Mouse (Mus musculus) stomach, embryonic 15.5 days (tissue): ENCODE measurements around the gene Socs4. TPM values are rescaled to one million over a fixed set of nuclear protein-coding genes. Genes with fewer than 3 reads are reported as not detected.
A peak's percentile ranks its signal among the peaks of the same experiment; 100 is the strongest.

Experiments
- ATAC-seq: fragments of 200-750 bp; cut with Nextera tagmentation; 2 replicates; pipeline ENCODE4 v1.8.0; 2017; ENCODE audit warnings: low read depth, moderate number of reproducible peaks, moderate TSS enrichment; ENCODE audit not compliant: insufficient read depth, low FRiP score
- H3K27ac ChIP-seq: fragments of 300-500 bp; sonication (generic); 2 replicates; pipeline ENCODE4 v1.5.1; 2015; ENCODE audit warnings: mild to moderate bottlenecking, inconsistent platforms
- H3K27me3 ChIP-seq: fragments of 300-500 bp; sonication (generic); replicated peaks from 2 replicates; pipeline ENCODE4 v1.6.1; 2015; ENCODE audit warnings: inconsistent platforms
- H3K36me3 ChIP-seq: fragments of 300-500 bp; sonication (generic); 2 replicates; pipeline ENCODE4 v1.6.1; 2015; ENCODE audit warnings: inconsistent platforms
- H3K4me1 ChIP-seq: fragments of 300-500 bp; sonication (generic); 2 replicates; pipeline ENCODE4 v1.6.1; 2015; ENCODE audit warnings: inconsistent platforms
- H3K4me2 ChIP-seq: fragments of 300-500 bp; sonication (generic); 2 replicates; pipeline ENCODE4 v1.6.1; 2015; ENCODE audit warnings: mild to moderate bottlenecking, inconsistent platforms
- H3K4me3 ChIP-seq: fragments of 300-500 bp; sonication (generic); replicated peaks from 2 replicates; pipeline ENCODE4 v1.5.1; 2015; ENCODE audit warnings: inconsistent platforms
- H3K9ac ChIP-seq: fragments of 300-500 bp; sonication (generic); 2 replicates; pipeline ENCODE4 v1.6.1; 2015; ENCODE audit warnings: inconsistent platforms
- H3K9me3 ChIP-seq: fragments of 300-500 bp; sonication (generic); 2 replicates; pipeline ENCODE4 v1.6.1; 2016; ENCODE audit warnings: inconsistent platforms
- WGBS: fragments of 180-500 bp; shearing (Covaris S2); methylation state at CpG from one replicate; pipeline ENCODE4 v1.1.7; 2015; 5-methylcytosine and 5-hydroxymethylcytosine counted together
- polyA plus RNA-seq: library from polyadenylated mRNA; unstranded; fragments of >200 nt; fragmentation: Nextera tagmentation; extraction: Ambion mirVana; gene quantifications from 2 replicates; pipeline ENCODE4 v1.2.1, GENCODE M21; 2015

The Socs4 gene
- polyA plus RNA-seq, 1 experiment from 2014 or later: 3.6 TPM

- Histone ChIP-seq H3K27ac (no peak overlapping the region), H3K9me3 (no peaks in the 10 kb centered on the region), H3K36me3 (peaks cover 22% of the 10 kb centered on the region), H3K27me3 (no peaks in the 10 kb centered on the region), H3K4me2 (no peak overlapping the region), H3K4me1 (no peaks in the 10 kb centered on the region), H3K9ac (no peak overlapping the region), H3K4me3 (no peak overlapping the region)
- ATAC-seq: no peak
- WGBS: 92% methylated on average over 8 of the region's 8 CpGs
Measured at GRCm38 (mm10) chr14:47265829-47266228, 10.9 kb upstream of the Socs4 start.

- no peak overlapping the region for H3K9ac ChIP-seq
- ATAC-seq: no peak
- peaks cover 25% of the 10 kb centered on the region for H3K36me3 ChIP-seq
- H3K27me3 ChIP-seq: no peaks in the 10 kb centered on the region
- H3K27ac ChIP-seq: no peak overlapping the region
- H3K9me3 ChIP-seq: no peaks in the 10 kb centered on the region
- no peaks in the 10 kb centered on the region for H3K4me1 ChIP-seq
- no peak overlapping the region for H3K4me3 ChIP-seq
- H3K4me2 ChIP-seq: no peak overlapping the region
- 94% methylated on average over 4 of the region's 4 CpGs for WGBS
Measured at GRCm38 (mm10) chr14:47269056-47269455, 7.7 kb upstream of the Socs4 start.

GRCm38 (mm10) chr14:47269706-47270105 is 7.0 kb upstream of the Socs4 start:
- 99% methylated on average over 2 of the region's 2 CpGs for WGBS
- H3K9me3 ChIP-seq: no peaks in the 10 kb centered on the region
- H3K4me3 ChIP-seq: no peak overlapping the region
- no peak overlapping the region for H3K27ac ChIP-seq
- H3K27me3 ChIP-seq: no peaks in the 10 kb centered on the region
- H3K36me3 ChIP-seq: peaks cover 25% of the 10 kb centered on the region
- H3K9ac ChIP-seq: no peak overlapping the region
- no peaks in the 10 kb centered on the region for H3K4me1 ChIP-seq
- no peak overlapping the region for H3K4me2 ChIP-seq
- no peak for ATAC-seq

- Histone ChIP-seq H3K4me3 (no peak overlapping the region), H3K4me1 (no peaks in the 10 kb centered on the region), H3K27me3 (no peaks in the 10 kb centered on the region), H3K36me3 (peaks cover 14% of the 10 kb centered on the region), H3K4me2 (no peak overlapping the region), H3K9me3 (no peaks in the 10 kb centered on the region), H3K9ac (no peak overlapping the region), H3K27ac (no peak overlapping the region)
- ATAC-seq: no peak
- WGBS: 79% methylated on average over 3 of the region's 3 CpGs
Measured at GRCm38 (mm10) chr14:47273751-47274150, 3.0 kb upstream of the Socs4 start.

- H3K9ac ChIP-seq: no peak overlapping the region
- no peaks in the 10 kb centered on the region for H3K9me3 ChIP-seq
- no peak for ATAC-seq
- H3K4me1 ChIP-seq: no peaks in the 10 kb centered on the region
- H3K4me3 ChIP-seq: peak overlapping the region; percentile 95
- H3K36me3 ChIP-seq: 0 out of 2 replicates have a peak, but pooled peaks cover 4% of the 10 kb centered on the region
- H3K27ac ChIP-seq: no peak overlapping the region
- no peaks in the 10 kb centered on the region for H3K27me3 ChIP-seq
- H3K4me2 ChIP-seq: peak overlapping the region; percentile 76
- WGBS: 26% methylated on average over 3 of the region's 3 CpGs
Measured at GRCm38 (mm10) chr14:47275417-47275816, 1.3 kb upstream of the Socs4 start.

- peak overlapping the region; percentile 76 for H3K4me2 ChIP-seq
- 0 out of 2 replicates have a peak, but pooled peaks cover 2% of the 10 kb centered on the region for H3K36me3 ChIP-seq
- no peaks in the 10 kb centered on the region for H3K4me1 ChIP-seq
- H3K9ac ChIP-seq: peak overlapping the region; percentile 68
- ATAC-seq: no peak; the same call in 1 of the 2 replicates
- peak overlapping the region; percentile 74 for H3K27ac ChIP-seq
- H3K9me3 ChIP-seq: no peaks in the 10 kb centered on the region
- H3K27me3 ChIP-seq: no peaks in the 10 kb centered on the region
- 2% methylated on average over 22 of the region's 22 CpGs for WGBS
- peak overlapping the region; percentile 95 for H3K4me3 ChIP-seq
Measured at GRCm38 (mm10) chr14:47276036-47276603, 611 bp upstream of the Socs4 start.

GRCm38 (mm10) chr14:47279058-47279457 is 2.3 kb downstream of the Socs4 start:
- H3K27me3 ChIP-seq: no peaks in the 10 kb centered on the region
- no peaks in the 10 kb centered on the region for H3K9me3 ChIP-seq
- 0 out of 2 replicates have a peak, but pooled peaks cover 2% of the 10 kb centered on the region for H3K4me1 ChIP-seq
- H3K36me3 ChIP-seq: no peaks in the 10 kb centered on the region
- no peak overlapping the region for H3K4me3 ChIP-seq
- no peak overlapping the region for H3K27ac ChIP-seq
- no peak overlapping the region for H3K9ac ChIP-seq
- no peak for ATAC-seq
- H3K4me2 ChIP-seq: no peak overlapping the region
- WGBS: 79% methylated on average over 2 of the region's 2 CpGs

- no peak for ATAC-seq
Measured at GRCm38 (mm10) chr14:47281535-47281934, 4.8 kb downstream of the Socs4 start.

GRCm38 (mm10) chr14:47283568-47283967 is 6.8 kb downstream of the Socs4 start:
- H3K4me3 ChIP-seq: no peak overlapping the region
- H3K9ac ChIP-seq: no peak overlapping the region
- no peak overlapping the region for H3K27ac ChIP-seq
- no peak overlapping the region for H3K4me2 ChIP-seq
- 0 out of 2 replicates have a peak, but pooled peaks cover 2% of the 10 kb centered on the region for H3K4me1 ChIP-seq
- no peaks in the 10 kb centered on the region for H3K27me3 ChIP-seq
- H3K36me3 ChIP-seq: no peaks in the 10 kb centered on the region
- 47% methylated on average over 7 of the region's 7 CpGs for WGBS
- H3K9me3 ChIP-seq: no peaks in the 10 kb centered on the region
- ATAC-seq: no peak

More at GRCm38 (mm10) chr14:47281535-47281934, 4.8 kb downstream of the Socs4 start:
- H3K4me3 ChIP-seq: no peak overlapping the region
- H3K4me2 ChIP-seq: no peak overlapping the region
- no peaks in the 10 kb centered on the region for H3K36me3 ChIP-seq
- H3K27me3 ChIP-seq: no peaks in the 10 kb centered on the region
- H3K4me1 ChIP-seq: 0 out of 2 replicates have a peak, but pooled peaks cover 2% of the 10 kb centered on the region
- no peak overlapping the region for H3K9ac ChIP-seq
- H3K27ac ChIP-seq: no peak overlapping the region
- no peaks in the 10 kb centered on the region for H3K9me3 ChIP-seq
- 88% methylated on average over 4 of the region's 4 CpGs for WGBS

- 96% methylated on average over 2 of the region's 2 CpGs for WGBS
- no peak overlapping the region for H3K4me2 ChIP-seq
- ATAC-seq: no peak
- H3K27ac ChIP-seq: no peak overlapping the region
- 0 out of 2 replicates have a peak, but pooled peaks cover 2% of the 10 kb centered on the region for H3K4me1 ChIP-seq
- no peak overlapping the region for H3K4me3 ChIP-seq
- H3K9me3 ChIP-seq: no peaks in the 10 kb centered on the region
- 0 out of 2 replicates have a peak, but pooled peaks cover 5% of the 10 kb centered on the region for H3K36me3 ChIP-seq
- H3K9ac ChIP-seq: no peak overlapping the region
- no peaks in the 10 kb centered on the region for H3K27me3 ChIP-seq
Measured at GRCm38 (mm10) chr14:47285271-47285670, 8.5 kb downstream of the Socs4 start.

GRCm38 (mm10) chr14:47286215-47286614 is 9.5 kb downstream of the Socs4 start:
- 0 out of 2 replicates have a peak, but pooled peaks cover 2% of the 10 kb centered on the region for H3K4me1 ChIP-seq
- H3K27ac ChIP-seq: no peak overlapping the region
- H3K9ac ChIP-seq: no peak overlapping the region
- no peaks in the 10 kb centered on the region for H3K9me3 ChIP-seq
- H3K27me3 ChIP-seq: no peaks in the 10 kb centered on the region
- ATAC-seq: no peak
- 84% methylated on average over 1 of the region's 1 CpGs for WGBS
- H3K4me2 ChIP-seq: no peak overlapping the region
- no peak overlapping the region for H3K4me3 ChIP-seq
- 0 out of 2 replicates have a peak, but pooled peaks cover 5% of the 10 kb centered on the region for H3K36me3 ChIP-seq

GRCm38 (mm10) chr14:47287021-47287420 is 10.3 kb downstream of the Socs4 start:
- no peak overlapping the region for H3K4me2 ChIP-seq
- no peak for ATAC-seq
- no peak overlapping the region for H3K9ac ChIP-seq
- H3K27me3 ChIP-seq: no peaks in the 10 kb centered on the region
- no peak overlapping the region for H3K27ac ChIP-seq
- no peaks in the 10 kb centered on the region for H3K9me3 ChIP-seq
- WGBS: 80% methylated on average over 4 of the region's 5 CpGs
- 0 out of 2 replicates have a peak, but pooled peaks cover 2% of the 10 kb centered on the region for H3K4me1 ChIP-seq
- H3K4me3 ChIP-seq: no peak overlapping the region
- 0 out of 2 replicates have a peak, but pooled peaks cover 5% of the 10 kb centered on the region for H3K36me3 ChIP-seq
